Mouse (Mus musculus): Measurements from ENCODE around the gene Krt4. TPM values are rescaled to one million over a fixed set of nuclear protein-coding genes. Genes with fewer than 3 reads are reported as not detected.

Krt4 gene
- polyA plus RNA-seq, 1 experiment from 2014 or later, result 145 TPM

DNA sequence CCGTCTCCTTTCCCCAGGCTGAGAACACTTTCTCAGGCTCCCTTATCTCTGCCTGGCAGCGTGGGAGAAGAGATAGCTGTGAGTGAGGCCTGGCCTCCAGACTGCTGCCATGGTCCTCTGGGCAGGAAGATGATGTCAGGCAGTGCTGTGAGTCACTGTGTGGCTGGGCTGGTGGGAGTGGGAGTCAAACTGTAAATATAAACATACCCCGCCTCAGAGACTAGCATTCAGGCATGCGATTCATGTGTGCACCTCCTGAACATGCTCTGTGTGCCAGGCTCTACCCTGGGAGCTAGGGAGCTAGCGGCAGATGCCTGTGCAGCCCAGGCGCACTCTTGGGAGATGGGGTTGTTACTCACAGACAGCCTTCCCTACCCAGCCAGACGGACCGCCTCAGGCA, 17.4 kb upstream of the Krt4 start:
- Histone ChIP-seq H3K4me3 (ENCODE audit: low read depth, low read length) (no peak overlapping the region), H3K27me3 (replicated peaks; ENCODE audit: control insufficient read depth, insufficient read depth, low read length) (no peaks in the 10 kb centered on the region), H3K4me2 (ENCODE audit: low read depth, low read length) (no peak overlapping the region), H3K27ac (replicated peaks; ENCODE audit: low read depth, low read length) (no peak overlapping the region), H3K9me3 (ENCODE audit: control insufficient read depth, low read length) (no peaks in the 10 kb centered on the region), H3K36me3 (ENCODE audit: control insufficient read depth, insufficient read depth, low read length) (no peaks in the 10 kb centered on the region), H3K9ac (ENCODE audit: low read depth, low read length) (no peak overlapping the region), H3K4me1 (ENCODE audit: control insufficient read depth, insufficient read depth, low read length) (no peaks in the 10 kb centered on the region)
- ATAC-seq (ENCODE audit: low read depth) (no peak), DNase-seq (ENCODE audit: low spot score) (no peak)
- 38% methylated on average over 6 of the region's 8 CpGs for WGBS

DNA sequence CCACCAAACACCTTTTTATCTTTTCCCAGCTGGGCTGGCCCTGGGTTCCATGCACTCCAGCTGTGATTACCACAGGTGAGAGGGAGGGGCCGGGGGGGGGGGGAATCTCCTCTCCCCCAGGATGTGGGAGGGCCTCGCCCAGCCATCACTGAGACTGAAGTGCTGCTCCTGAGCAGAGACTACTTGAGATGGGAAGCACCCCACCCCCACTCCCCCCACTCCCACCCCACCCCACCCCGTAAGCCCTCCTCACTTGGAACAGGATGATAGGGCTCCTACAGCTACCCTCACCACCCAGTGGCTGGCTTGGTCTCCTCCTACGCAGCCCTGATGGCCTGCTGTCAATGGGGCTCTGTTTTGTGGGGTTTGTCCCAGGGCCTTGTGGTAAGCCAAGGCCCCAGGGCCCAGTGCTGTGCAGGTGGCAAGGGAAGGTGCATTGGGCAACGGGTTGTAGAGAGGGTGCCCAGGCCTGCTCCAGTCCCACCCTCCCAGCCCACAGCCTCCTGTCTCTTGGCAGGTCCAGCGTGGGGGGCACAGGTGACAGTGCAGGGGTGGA, 15.8 kb upstream of the Krt4 start, which contains the start of gene Krt79:
Gene Krt79, minus strand, starts transcription at position 51 of the 556 bp plus-strand sequence.
- Histone ChIP-seq H3K9ac (ENCODE audit: low read depth, low read length) (no peak within 1 kb of the TSS; the same call in 1 of the 2 replicates), H3K36me3 (ENCODE audit: control insufficient read depth, insufficient read depth, low read length) (no peaks in the 10 kb centered on the region), H3K4me3 (ENCODE audit: low read depth, low read length) (no peak within 1 kb of the TSS), H3K27me3 (replicated peaks; ENCODE audit: control insufficient read depth, insufficient read depth, low read length) (no peaks in the 10 kb centered on the region), H3K27ac (replicated peaks; ENCODE audit: low read depth, low read length) (no peak within 1 kb of the TSS), H3K9me3 (ENCODE audit: control insufficient read depth, low read length) (no peaks in the 10 kb centered on the region), H3K4me2 (ENCODE audit: low read depth, low read length) (no peak within 1 kb of the TSS), H3K4me1 (ENCODE audit: control insufficient read depth, insufficient read depth, low read length) (no peaks in the 10 kb centered on the region)
- 71% methylated on average over 4 of the region's 6 CpGs for WGBS
- ATAC-seq (ENCODE audit: low read depth), result no peak
- no peak for DNase-seq (ENCODE audit: low spot score)

GRCm38 (mm10) chr15:101938600-101939308, 14.2 kb upstream of the Krt4 start:
- H3K4me1 ChIP-seq (ENCODE audit: control insufficient read depth, insufficient read depth, low read length), result no peaks in the 10 kb centered on the region
- H3K4me3 ChIP-seq (ENCODE audit: low read depth, low read length), result no peak overlapping the region
- no peaks in the 10 kb centered on the region for H3K27me3 ChIP-seq (replicated peaks; ENCODE audit: control insufficient read depth, insufficient read depth, low read length)
- no peaks in the 10 kb centered on the region for H3K9me3 ChIP-seq (ENCODE audit: control insufficient read depth, low read length)
- H3K36me3 ChIP-seq (ENCODE audit: control insufficient read depth, insufficient read depth, low read length), result no peaks in the 10 kb centered on the region
- H3K27ac ChIP-seq (replicated peaks; ENCODE audit: low read depth, low read length), result no peak overlapping the region
- ATAC-seq (ENCODE audit: low read depth) (no peak), DNase-seq (ENCODE audit: low spot score) (no peak)
- no peak overlapping the region for H3K9ac ChIP-seq (ENCODE audit: low read depth, low read length)
- H3K4me2 ChIP-seq (ENCODE audit: low read depth, low read length), result no peak overlapping the region
- WGBS, result 80% methylated on average over 9 of the region's 9 CpGs

GRCm38 (mm10) chr15:101933024-101933423, 8.5 kb upstream of the Krt4 start:
- no peak overlapping the region for H3K9ac ChIP-seq (ENCODE audit: low read depth, low read length)

GRCm38 (mm10) chr15:101929666-101930065, 5.1 kb upstream of the Krt4 start:
- Histone ChIP-seq H3K4me1 (ENCODE audit: control insufficient read depth, insufficient read depth, low read length) (peaks cover 7% of the 10 kb centered on the region), H3K4me2 (ENCODE audit: low read depth, low read length) (peak overlapping the region; percentile 54), H3K27me3 (replicated peaks; ENCODE audit: control insufficient read depth, insufficient read depth, low read length) (peaks cover 13% of the 10 kb centered on the region; the same call in 1 of the 2 replicates), H3K4me3 (ENCODE audit: low read depth, low read length) (peak overlapping the region; percentile 17), H3K36me3 (ENCODE audit: control insufficient read depth, insufficient read depth, low read length) (no peaks in the 10 kb centered on the region), H3K9me3 (ENCODE audit: control insufficient read depth, low read length) (no peaks in the 10 kb centered on the region), H3K9ac (ENCODE audit: low read depth, low read length) (peak overlapping the region; percentile 35), H3K27ac (replicated peaks; ENCODE audit: low read depth, low read length) (no peak overlapping the region)
- WGBS, result 13% methylated on average over 17 of the region's 17 CpGs
- DNase-seq (ENCODE audit: low spot score) (peak; percentile 32), ATAC-seq (ENCODE audit: low read depth) (no peak)

More at GRCm38 (mm10) chr15:101933024-101933423, 8.5 kb upstream of the Krt4 start:
- no peak for DNase-seq (ENCODE audit: low spot score)
- Histone ChIP-seq H3K4me1 (ENCODE audit: control insufficient read depth, insufficient read depth, low read length) (peaks cover 7% of the 10 kb centered on the region; the same call in 1 of the 2 replicates), H3K27me3 (replicated peaks; ENCODE audit: control insufficient read depth, insufficient read depth, low read length) (peaks cover 13% of the 10 kb centered on the region; the same call in 1 of the 2 replicates), H3K36me3 (ENCODE audit: control insufficient read depth, insufficient read depth, low read length) (no peaks in the 10 kb centered on the region), H3K9me3 (ENCODE audit: control insufficient read depth, low read length) (no peaks in the 10 kb centered on the region), H3K4me2 (ENCODE audit: low read depth, low read length) (no peak overlapping the region), H3K27ac (replicated peaks; ENCODE audit: low read depth, low read length) (no peak overlapping the region), H3K4me3 (ENCODE audit: low read depth, low read length) (no peak overlapping the region)
- WGBS, result 59% methylated on average over 6 of the region's 6 CpGs
- ATAC-seq (ENCODE audit: low read depth), result no peak

DNA sequence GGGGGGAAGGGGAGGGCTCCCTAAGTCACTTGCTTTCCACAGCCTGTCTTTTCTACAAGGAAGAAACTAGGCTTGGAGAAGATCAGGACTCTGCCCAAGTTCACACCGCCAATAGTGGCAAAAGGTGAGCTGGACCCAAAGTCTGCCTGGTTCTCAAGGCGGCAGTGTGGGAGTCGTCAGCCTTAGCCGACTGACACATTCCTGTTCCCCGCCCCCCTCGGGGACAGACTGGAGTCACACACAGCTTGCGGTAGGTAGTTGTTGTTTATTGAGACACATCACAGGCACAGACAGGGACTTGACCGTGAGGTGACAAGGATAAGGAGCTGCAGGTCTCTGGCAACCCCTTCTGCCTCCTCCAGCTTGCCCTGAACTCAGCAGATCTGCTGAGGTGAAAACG, 4.6 kb upstream of the Krt4 start:
- Histone ChIP-seq H3K9ac (ENCODE audit: low read depth, low read length) (peak overlapping the region; percentile 35; the same call in 1 of the 2 replicates), H3K4me1 (ENCODE audit: control insufficient read depth, insufficient read depth, low read length) (peaks cover 7% of the 10 kb centered on the region), H3K27ac (replicated peaks; ENCODE audit: low read depth, low read length) (no peak overlapping the region), H3K4me3 (ENCODE audit: low read depth, low read length) (no peak overlapping the region), H3K36me3 (ENCODE audit: control insufficient read depth, insufficient read depth, low read length) (no peaks in the 10 kb centered on the region), H3K9me3 (ENCODE audit: control insufficient read depth, low read length) (no peaks in the 10 kb centered on the region), H3K4me2 (ENCODE audit: low read depth, low read length) (peak overlapping the region; percentile 54; the same call in 1 of the 2 replicates), H3K27me3 (replicated peaks; ENCODE audit: control insufficient read depth, insufficient read depth, low read length) (peaks cover 13% of the 10 kb centered on the region; the same call in 1 of the 2 replicates)
- 16% methylated on average over 6 of the region's 9 CpGs for WGBS
- DNase-seq (ENCODE audit: low spot score) (no peak), ATAC-seq (ENCODE audit: low read depth) (no peak)

- DNase-seq (ENCODE audit: low spot score) (no peak), ATAC-seq (ENCODE audit: low read depth) (no peak)
- Histone ChIP-seq H3K27me3 (replicated peaks; ENCODE audit: control insufficient read depth, insufficient read depth, low read length) (peaks cover 13% of the 10 kb centered on the region; the same call in 1 of the 2 replicates), H3K27ac (replicated peaks; ENCODE audit: low read depth, low read length) (no peak overlapping the region), H3K9ac (ENCODE audit: low read depth, low read length) (no peak overlapping the region), H3K4me3 (ENCODE audit: low read depth, low read length) (no peak overlapping the region), H3K4me2 (ENCODE audit: low read depth, low read length) (no peak overlapping the region), H3K9me3 (ENCODE audit: control insufficient read depth, low read length) (no peaks in the 10 kb centered on the region), H3K4me1 (ENCODE audit: control insufficient read depth, insufficient read depth, low read length) (peaks cover 7% of the 10 kb centered on the region), H3K36me3 (ENCODE audit: control insufficient read depth, insufficient read depth, low read length) (no peaks in the 10 kb centered on the region)
- 64% methylated on average over 12 of the region's 12 CpGs for WGBS
Observed at GRCm38 (mm10) chr15:101927340-101928080, 3.0 kb upstream of the Krt4 start.

DNA sequence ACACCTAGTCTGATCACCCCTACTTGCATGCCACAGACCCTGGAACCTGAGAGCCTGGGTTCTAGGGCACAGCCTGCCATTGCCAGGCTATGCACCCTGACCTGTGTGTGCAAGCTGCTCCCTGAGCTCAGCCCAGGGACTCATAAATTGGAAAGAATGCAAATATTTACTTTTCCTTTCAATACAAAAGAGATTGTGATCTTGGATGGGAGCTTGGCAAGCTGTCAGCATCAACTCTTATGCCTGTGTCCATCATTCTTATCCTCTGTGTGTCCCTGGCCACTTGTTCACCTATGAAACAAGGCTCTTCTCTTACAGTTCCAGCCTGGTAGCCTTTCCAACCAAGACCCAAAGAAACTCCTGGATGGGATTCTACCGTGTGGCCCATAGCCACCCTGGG, 506 bp upstream of the Krt4 start:
- ATAC-seq (ENCODE audit: low read depth), result no peak
- Histone ChIP-seq H3K4me1 (ENCODE audit: control insufficient read depth, insufficient read depth, low read length) (peaks cover 7% of the 10 kb centered on the region), H3K27ac (replicated peaks; ENCODE audit: low read depth, low read length) (no peak overlapping the region), H3K27me3 (replicated peaks; ENCODE audit: control insufficient read depth, insufficient read depth, low read length) (peaks cover 10% of the 10 kb centered on the region; the same call in 1 of the 2 replicates), H3K9me3 (ENCODE audit: control insufficient read depth, low read length) (no peaks in the 10 kb centered on the region), H3K9ac (ENCODE audit: low read depth, low read length) (no peak overlapping the region), H3K4me3 (ENCODE audit: low read depth, low read length) (no peak overlapping the region), H3K4me2 (ENCODE audit: low read depth, low read length) (no peak overlapping the region), H3K36me3 (ENCODE audit: control insufficient read depth, insufficient read depth, low read length) (no peaks in the 10 kb centered on the region)
- DNase-seq (ENCODE audit: low spot score), result no peak
- WGBS, result 79% methylated on average over 1 of the region's 1 CpGs

Data from embryonic facial prominence, embryonic 14.5 days (tissue).